Mouse (Mus musculus) Patski (cell line): ENCODE measurements around the gene Slc25a38. TPM values are rescaled to one million over a fixed set of nuclear protein-coding genes. Genes with fewer than 3 reads are reported as not detected.
A peak's percentile ranks its signal among the peaks of the same experiment; 100 is the strongest.

Experiments used
- ATAC-seq: fragments of 100-300 bp; one replicate; pipeline ENCODE4 v1.8.0; 2021
- CTCF ChIA-PET: fragments of 350-600 bp; sonication (Branson Sonifier 250); formaldehyde crosslinking; loops from one replicate; lab custom pipeline; 2022; ENCODE audit warnings: inconsistent platforms; lab: Charles Lee
- POLR2A ChIA-PET: fragments of 350-600 bp; sonication (Branson Sonifier 250); formaldehyde crosslinking; loops from one replicate; lab custom pipeline; 2022; ENCODE audit warnings: antibody characterized with exemption, inconsistent platforms; lab: Charles Lee
- DNase-seq: peaks from one replicate; pipeline ENCODE4 v3.0.0-alpha.2; 2011; ENCODE audit warnings: low read depth, low spot score
- H3K27me3 ChIP-seq: fragments of 371-371 bp; one replicate; pipeline ENCODE4 v1.5.1; 2021
- CTCF ChIP-seq: fragments of 100-300 bp; IDR thresholded peaks from one replicate; pipeline ENCODE4 v1.5.1; 2021
- in situ Hi-C: fragments of 300-500 bp; cut with MboI; formaldehyde crosslinking; loops from 3 replicates; pipeline ENCODE4 v1.11.1; 2018; ENCODE audit warnings: low pct_unique_long_range_greater_than_20kb, mixed read lengths
- polyA plus RNA-seq: library from polyadenylated mRNA; unstranded; gene quantifications from one replicate; pipeline ENCODE4 v1.2.3, GENCODE M21; 2021

The Slc25a38 gene
- polyA plus RNA-seq, 1 experiment from 2014 or later, result 27.3 TPM

- DNase-seq, result no peak
- CTCF ChIA-PET, result interaction anchor here (0.9 to 1.2 kb wide), 2 partner anchors 8 to 46 kb away, joined by 3 read pairs; no protein-coding TSS in a partner anchor
- POLR2A ChIA-PET, result interaction anchor here (0.7 kb wide), 1 partner anchor 58 kb away, joined by 3 read pairs; no protein-coding TSS in a partner anchor
- in situ Hi-C loops, result no loop called here
- TF ChIP-seq CTCF, result no peak
- peaks cover 18% of the 10 kb centered on the region for H3K27me3 ChIP-seq
- no peak for ATAC-seq
Observed at GRCm38 (mm10) chr9:120080546-120081108, 29.5 kb upstream of the Slc25a38 start.

- peaks cover 21% of the 10 kb centered on the region for H3K27me3 ChIP-seq
- TF ChIP-seq CTCF, result peak; percentile 49
- no peak for DNase-seq
- ChIA-PET CTCF (interaction anchor here (0.9 to 1.2 kb wide), 2 partner anchors 8 to 47 kb away, joined by 3 read pairs; no protein-coding TSS in a partner anchor), POLR2A (no interaction called here)
- in situ Hi-C loops, result no loop called here
- ATAC-seq, result no peak
Observed at GRCm38 (mm10) chr9:120081247-120081646, 28.9 kb upstream of the Slc25a38 start.

- no peak for DNase-seq
- TF ChIP-seq CTCF, result no peak
- no peak for ATAC-seq
- ChIA-PET CTCF (interaction anchor here (0.8 to 1.2 kb wide), 3 partner anchors 9 to 47 kb away, joined by 3 to 4 read pairs (median 3); no protein-coding TSS in a partner anchor), POLR2A (no interaction called here)
- peaks cover 23% of the 10 kb centered on the region for H3K27me3 ChIP-seq
- in situ Hi-C loops, result no loop called here
Observed at GRCm38 (mm10) chr9:120081967-120082366, 28.2 kb upstream of the Slc25a38 start.

- DNase-seq, result no peak
- peaks cover 23% of the 10 kb centered on the region for H3K27me3 ChIP-seq
- no peak for TF ChIP-seq CTCF
- ATAC-seq, result no peak
- in situ Hi-C loops, result no loop called here
- ChIA-PET POLR2A (no interaction called here), CTCF (interaction anchor here (0.8 kb wide), 1 partner anchor 16 kb away, joined by 4 read pairs; no protein-coding TSS in a partner anchor)
Observed at GRCm38 (mm10) chr9:120082691-120083090, 27.5 kb upstream of the Slc25a38 start.

DNA sequence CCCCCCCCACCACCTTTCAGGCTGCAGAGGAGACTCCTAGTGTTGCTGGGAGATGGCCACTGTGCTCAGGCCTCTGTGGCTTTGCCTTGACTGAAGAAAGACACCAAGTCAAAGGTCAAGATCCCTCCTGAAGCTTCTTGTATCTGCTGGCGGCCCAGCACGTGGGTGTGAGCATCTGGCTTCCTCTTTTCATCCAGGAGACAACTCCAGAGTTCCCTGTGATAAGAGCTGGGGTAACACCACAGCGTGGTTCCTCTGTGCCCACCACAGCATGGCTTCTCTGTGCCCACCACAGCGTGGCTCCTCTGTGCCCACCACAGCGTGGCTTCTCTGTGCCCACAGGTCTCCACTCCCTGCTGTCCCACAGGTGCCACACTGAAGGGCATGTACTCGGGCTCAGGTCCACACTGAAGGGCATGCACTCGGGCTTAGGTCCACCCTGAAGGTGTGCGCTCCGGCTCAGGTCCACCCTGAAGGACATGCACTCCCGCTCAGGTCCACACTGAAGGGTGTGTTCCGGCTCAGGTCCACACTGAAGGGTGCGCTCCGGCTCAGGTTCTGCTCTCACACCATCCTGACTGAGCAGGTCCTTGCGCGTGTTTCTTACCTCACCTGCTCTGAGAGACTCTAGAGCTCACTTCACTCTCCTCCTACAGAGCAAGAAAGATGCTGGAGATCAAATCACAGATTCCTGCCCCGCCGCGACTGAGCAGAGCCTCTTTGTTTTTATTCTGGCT lies 26.8 kb upstream of the Slc25a38 start:
- ATAC-seq (no peak), DNase-seq (no peak)
- in situ Hi-C loops, result no loop called here
- no peak for TF ChIP-seq CTCF
- POLR2A ChIA-PET, result no interaction called here
- CTCF ChIA-PET, result interaction anchor here (1.5 kb wide), 1 partner anchor 63 kb away, joined by 3 read pairs; no protein-coding TSS in a partner anchor
- peaks cover 21% of the 10 kb centered on the region for H3K27me3 ChIP-seq

DNA sequence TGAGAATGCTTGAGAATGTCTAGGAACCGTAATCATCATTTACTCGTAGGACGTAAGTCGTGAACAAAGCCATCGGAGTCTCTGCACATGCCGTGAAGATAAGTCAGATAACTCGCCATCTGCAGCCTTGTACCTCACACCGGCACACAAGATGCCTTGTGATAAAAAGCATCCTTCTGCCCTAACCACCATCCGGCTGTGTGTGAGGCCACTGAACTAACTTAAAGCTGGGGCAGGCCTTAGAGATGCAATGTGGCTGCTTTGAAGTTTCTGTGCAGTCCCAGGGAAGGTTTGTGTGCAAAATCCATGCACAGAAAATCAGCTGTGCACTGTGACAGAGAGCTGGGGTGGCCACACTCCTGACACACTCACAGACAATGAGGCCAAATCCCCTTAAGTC lies 25.8 kb upstream of the Slc25a38 start:
- H3K27me3 ChIP-seq, result peaks cover 11% of the 10 kb centered on the region
- ChIA-PET POLR2A (no interaction called here), CTCF (interaction anchor here (1.5 kb wide), 1 partner anchor 64 kb away, joined by 3 read pairs; no protein-coding TSS in a partner anchor)
- ATAC-seq, result no peak
- TF ChIP-seq CTCF, result no peak
- DNase-seq, result no peak
- in situ Hi-C loops, result no loop called here

DNA sequence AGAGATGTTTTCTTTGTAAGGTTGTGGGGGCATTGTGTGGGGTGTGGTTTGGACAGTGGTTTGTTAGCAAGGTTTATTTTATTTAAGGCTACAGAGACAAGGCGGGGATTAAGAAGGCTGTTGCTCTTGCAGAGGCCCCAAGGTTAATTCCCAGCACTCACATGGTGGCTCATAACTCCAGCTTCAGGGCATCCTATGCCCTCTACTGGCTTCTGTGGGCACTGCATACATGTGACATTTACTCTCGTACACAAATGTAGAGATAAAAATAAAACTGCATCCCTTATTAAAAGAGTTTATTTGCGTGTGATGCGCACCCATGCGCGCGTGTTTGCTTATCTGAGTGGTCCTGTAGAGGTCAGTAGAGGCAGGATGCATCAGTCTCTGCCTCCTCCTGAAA lies 21.0 kb upstream of the Slc25a38 start:
- TF ChIP-seq CTCF, result peak; percentile 38
- POLR2A ChIA-PET, result no interaction called here
- ATAC-seq, result no peak

DNA sequence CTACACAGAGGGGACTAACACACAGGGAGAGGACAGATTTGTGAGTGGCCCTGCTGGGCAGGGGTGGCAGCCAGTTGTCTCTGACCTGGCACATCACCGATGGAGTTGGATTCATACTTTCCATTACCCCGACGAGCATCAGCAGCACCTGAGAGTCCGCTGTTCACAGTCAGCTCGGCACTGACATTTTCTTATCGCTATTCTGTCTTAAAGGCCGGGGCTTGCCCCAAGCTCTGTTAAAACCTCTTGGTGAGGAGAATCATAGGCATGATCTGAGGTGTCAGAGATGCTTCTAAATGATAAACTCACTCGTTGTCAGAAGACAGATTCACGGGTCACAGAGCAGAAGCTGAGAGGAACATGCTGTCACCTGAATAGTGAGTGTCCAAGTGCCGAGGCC lies 19.1 kb upstream of the Slc25a38 start:
- DNase-seq, result no peak
- peaks cover 11% of the 10 kb centered on the region for H3K27me3 ChIP-seq
- TF ChIP-seq CTCF, result no peak
- in situ Hi-C loops, result no loop called here
- ChIA-PET CTCF (interaction anchor here (0.8 kb wide), 1 partner anchor 11 kb away, joined by 4 read pairs; no protein-coding TSS in a partner anchor), POLR2A (no interaction called here)
- ATAC-seq, result no peak

More for the DNA sequence above, 21.0 kb upstream of the Slc25a38 start:
- H3K27me3 ChIP-seq, result peaks cover 11% of the 10 kb centered on the region
- no peak for DNase-seq
- CTCF ChIA-PET, result interaction anchor here (1.8 kb wide), 1 partner anchor 9 kb away, joined by 5 read pairs; no protein-coding TSS in a partner anchor
- in situ Hi-C loops, result no loop called here

GRCm38 (mm10) chr9:120091696-120092238 lies 18.4 kb upstream of the Slc25a38 start, which contains the start of gene Ccr8:
Gene Ccr8 (plus strand): TSS chr9:120092114.
- in situ Hi-C loops, result no loop called here
- POLR2A ChIA-PET, result no interaction called here
- DNase-seq, result no peak
- CTCF ChIA-PET, result no interaction called here
- TF ChIP-seq CTCF, result no peak
- peaks cover 8% of the 10 kb centered on the region for H3K27me3 ChIP-seq
- ATAC-seq, result no peak

DNA sequence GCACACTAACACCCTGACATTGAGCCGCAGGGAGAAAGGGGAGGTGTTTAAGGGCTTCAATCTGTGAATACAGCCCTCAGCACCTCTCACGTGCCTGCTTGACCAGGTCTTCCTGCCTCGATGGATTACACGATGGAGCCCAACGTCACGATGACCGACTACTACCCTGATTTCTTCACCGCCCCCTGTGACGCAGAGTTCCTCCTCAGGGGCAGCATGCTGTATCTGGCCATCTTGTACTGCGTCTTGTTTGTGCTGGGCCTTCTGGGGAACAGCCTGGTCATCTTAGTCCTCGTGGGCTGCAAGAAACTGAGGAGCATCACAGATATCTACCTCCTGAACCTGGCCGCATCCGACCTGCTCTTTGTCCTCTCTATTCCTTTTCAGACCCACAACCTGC lies 16.5 kb upstream of the Slc25a38 start:
- TF ChIP-seq CTCF, result no peak
- peaks cover 18% of the 10 kb centered on the region for H3K27me3 ChIP-seq
- DNase-seq (no peak), ATAC-seq (no peak)
- ChIA-PET CTCF (no interaction called here), POLR2A (no interaction called here)
- in situ Hi-C loops, result no loop called here

DNA sequence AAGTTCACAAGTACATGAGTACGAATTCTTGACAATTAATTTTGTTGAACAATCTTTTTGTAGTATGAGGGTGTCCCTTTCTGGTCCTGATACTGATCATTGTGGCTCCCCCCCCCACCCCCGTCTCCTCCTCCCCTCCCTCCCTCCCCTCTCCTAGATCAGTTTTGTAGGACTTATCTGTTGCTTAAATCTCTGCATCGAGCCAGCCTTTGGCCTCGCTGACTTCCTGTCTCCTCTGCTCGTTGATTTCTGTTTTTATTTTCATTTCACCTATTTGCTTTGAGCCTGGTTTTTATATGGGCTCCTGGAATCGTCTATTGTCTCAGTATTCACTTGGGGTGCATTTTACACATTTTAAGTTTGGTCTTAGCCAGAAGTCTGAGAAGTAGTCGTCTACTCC lies 14.3 kb upstream of the Slc25a38 start:
- ChIA-PET CTCF (no interaction called here), POLR2A (no interaction called here)
- no peak for DNase-seq
- in situ Hi-C loops, result loop anchor here (5.0 kb wide), 1 partner anchor 69 kb away; no protein-coding TSS in a partner anchor
- peaks cover 26% of the 10 kb centered on the region for H3K27me3 ChIP-seq
- ATAC-seq, result no peak
- no peak for TF ChIP-seq CTCF
